ENCODE assay signal across 9 mouse cellular contexts in the genomic region with DNA sequence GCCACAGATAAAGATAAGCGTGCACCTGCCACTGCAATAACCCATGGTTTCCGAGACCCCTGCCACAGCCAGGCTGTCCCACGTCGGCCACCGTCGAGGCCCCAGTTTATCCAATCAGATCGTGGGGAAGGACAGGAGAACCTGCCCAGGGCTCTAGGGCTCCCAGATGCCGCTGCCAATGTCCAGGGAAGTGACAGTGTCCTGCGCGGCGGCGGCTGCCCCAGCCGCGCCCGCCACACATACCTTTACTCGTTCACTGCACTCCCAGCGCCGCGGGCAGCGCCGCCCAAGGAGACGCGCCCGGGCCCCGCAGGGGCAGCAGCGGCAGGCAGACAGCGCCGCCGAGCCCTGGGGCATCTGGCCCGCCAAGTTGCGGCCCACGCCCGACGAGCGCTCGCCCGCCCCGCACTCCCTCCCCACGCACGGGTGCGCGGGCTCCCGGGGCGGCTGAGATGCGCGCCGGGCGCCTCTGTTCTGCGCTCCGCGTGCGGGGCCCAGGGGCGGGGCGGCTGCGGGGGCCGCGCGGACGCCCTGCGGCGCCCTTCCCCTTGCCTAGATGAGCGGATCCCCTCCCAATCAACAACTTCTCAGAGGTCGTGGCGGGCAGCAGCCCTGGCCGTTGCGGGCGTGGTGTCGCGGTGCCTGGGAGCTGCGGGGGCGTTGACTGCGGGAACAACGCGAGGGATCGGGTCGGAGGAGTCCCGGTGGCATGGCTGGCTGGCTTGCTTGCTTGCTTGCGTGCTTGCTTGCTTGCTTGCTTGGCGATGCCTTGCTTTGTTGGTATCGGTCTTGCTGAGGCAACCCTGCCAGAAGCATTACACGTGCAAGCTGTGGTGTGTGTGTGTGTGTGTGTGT. TPM values are rescaled to one million over a fixed set of nuclear protein-coding genes. Genes with fewer than 3 reads are reported as not detected.
DNase-seq lines count a peak whose midpoint lies in the region; ATAC-seq and TF ChIP-seq lines count a peak whose summit lies in the region.
"Had no signal": no experiment of that assay in that cellular context is flagged by ENCODE, and none has a peak within 500 bp of the region (broad histone marks: within the 10 kb centered on the region; RNA-seq: fewer than 3 reads in every experiment).

A gene (minus strand): TSS at position 811 of the 855 bp plus-strand sequence.

- DNase-seq in forebrain, embryonic 14.5 days (ENCODE audit: low spot score): peak; percentile 82
- peak; percentile 35 to 40 for DNase-seq in heart, postnatal 10 days
- DNase-seq in layer of hippocampus, adult 2 months (ENCODE audit: low spot score in 2 of 2): peak; percentile 55 to 64
- DNase-seq in right cerebral cortex, adult 18-20 months: peak; percentile 72
- DNase-seq in c-Kit-positive CD71-positive TER-119-positive erythroid progenitor cells, embryonic 14.5 days (ENCODE audit: low spot score): no peak

- peak within 1 kb of the TSS; percentile 77 for H3K4me2 ChIP-seq in forebrain, embryonic 14.5 days (ENCODE audit: low read length)
- peak within 1 kb of the TSS; percentile 59 for H3K4me2 ChIP-seq in liver, embryonic 15.5 days

- H3ac ChIP-seq in C2C12 (ENCODE audit: control insufficient read depth, insufficient read length, low read depth): peak within 1 kb of the TSS; percentile 47

- H3K4me1 ChIP-seq in forebrain, embryonic 14.5 days (ENCODE audit: control insufficient read depth, insufficient read depth, low read length): 0 out of 2 replicates have a peak, but pooled peaks cover 5% of the 10 kb centered on the region
- H3K4me1 ChIP-seq in liver, embryonic 15.5 days (replicated peaks): no peaks in the 10 kb centered on the region

- no peaks in the 10 kb centered on the region for H3K79me2 ChIP-seq in C2C12 (ENCODE audit: control insufficient read depth, insufficient read depth)

- peak within 1 kb of the TSS; percentile 86 for H3K27ac ChIP-seq in forebrain, embryonic 14.5 days (ENCODE audit: low read depth, low read length)
- H3K27ac ChIP-seq in layer of hippocampus, adult 2 months: peak within 1 kb of the TSS; percentile 97
- no peak within 1 kb of the TSS for H3K27ac ChIP-seq in liver, embryonic 15.5 days (replicated peaks)

- no peaks in the 10 kb centered on the region for H3K36me3 ChIP-seq in C2C12 (ENCODE audit: control insufficient read depth, insufficient read depth)
- no peaks in the 10 kb centered on the region for H3K36me3 ChIP-seq in forebrain, embryonic 14.5 days (ENCODE audit: control insufficient read depth, insufficient read depth, low read length)
- no peaks in the 10 kb centered on the region for H3K36me3 ChIP-seq in liver, embryonic 15.5 days (replicated peaks)

- intact Hi-C loops in heart, postnatal 10 days (cut with DNase I): loop anchor here (5.0 to 10.0 kb wide), 3 partner anchors 183 to 1425 kb away; no protein-coding TSS in a partner anchor

- peak; percentile 21 for TF ChIP-seq CTCF in C2C12 (IDR thresholded peaks at IDR 0.05; ENCODE audit: control insufficient read depth, insufficient read depth, insufficient read length)
- TF ChIP-seq CTCF in layer of hippocampus, adult 2 months (conservative IDR thresholded peaks at IDR 0.05): no peak

- under 1% methylated on average over 78 of the region's 81 CpGs for WGBS in forebrain, embryonic 14.5 days
- under 1% methylated on average over 80 of the region's 81 CpGs for WGBS in liver, embryonic 15.5 days (ENCODE audit: insufficient replicate concordance)

- H3K27me3 ChIP-seq in C2C12 (ENCODE audit: control insufficient read depth, insufficient read depth, insufficient read length): no peaks in the 10 kb centered on the region
- no peaks in the 10 kb centered on the region for H3K27me3 ChIP-seq in forebrain, embryonic 14.5 days (replicated peaks; ENCODE audit: control insufficient read depth, insufficient read depth, low read length)
- H3K27me3 ChIP-seq in liver, embryonic 15.5 days: peaks cover 23% of the 10 kb centered on the region

- no peaks in the 10 kb centered on the region for H3K79me3 ChIP-seq in C2C12 (ENCODE audit: low read depth)

- H3K9ac ChIP-seq in forebrain, embryonic 14.5 days (ENCODE audit: low read length): peak within 1 kb of the TSS; percentile 95
- no peak within 1 kb of the TSS for H3K9ac ChIP-seq in liver, embryonic 15.5 days

- peak within 1 kb of the TSS; percentile 25 for H3K4me3 ChIP-seq in C2C12 (ENCODE audit: insufficient read depth, poor library complexity, severe bottlenecking)
- H3K4me3 ChIP-seq in forebrain, embryonic 14.5 days (ENCODE audit: low read depth, low read length): peak within 1 kb of the TSS; percentile 91
- peak within 1 kb of the TSS; percentile 80 for H3K4me3 ChIP-seq in layer of hippocampus, adult 2 months
- H3K4me3 ChIP-seq in liver, embryonic 15.5 days (replicated peaks): peak within 1 kb of the TSS; percentile 40

- ATAC-seq in cerebellum, adult (ENCODE audit: insufficient number of reproducible peaks, low FRiP score, low TSS enrichment): peak; percentile 60
- ATAC-seq in forebrain, embryonic 14.5 days: peak; percentile 87
- ATAC-seq in liver, embryonic 15.5 days (ENCODE audit: insufficient read depth): no peak

- no peaks in the 10 kb centered on the region for H3K9me3 ChIP-seq in forebrain, embryonic 14.5 days (replicated peaks; ENCODE audit: control insufficient read depth, low read length)
- no peaks in the 10 kb centered on the region for H3K9me3 ChIP-seq in liver, embryonic 15.5 days (replicated peaks)

TF ChIP-seq in C2C12, 6 proteins besides CTCF, POLR2A, EP300 and RAD21:
- TF ChIP-seq MYOD1 (IDR thresholded peaks at IDR 0.05; ENCODE audit: control insufficient read depth, insufficient read length, low read depth) (no peak), MAX (IDR thresholded peaks at IDR 0.05) (no peak), CEBPB (IDR thresholded peaks at IDR 0.05; ENCODE audit: low read depth) (no peak), USF1 (IDR thresholded peaks at IDR 0.05; ENCODE audit: low read depth) (no peak), FOSL1 (IDR thresholded peaks at IDR 0.05; ENCODE audit: insufficient read depth, low read length, poor library complexity, severe bottlenecking) (no peak), MYOG (IDR thresholded peaks at IDR 0.05; ENCODE audit: control insufficient read depth, extremely low read depth, insufficient read length) (no peak)

RNA-seq across cellular contexts. Expression of the gene that starts here (rescaled TPM):
- 0.16 TPM for polyA plus RNA-seq in C2C12 (2012; fragmentation: generic; extraction: Trizol)
- polyA plus RNA-seq in forebrain, embryonic 14.5 days (2014; fragmentation: Nextera tagmentation; extraction: Ambion mirVana): 12.3 and 13.1 TPM in 2 replicates
- total RNA-seq in heart, postnatal 10 days (2021): under 1 TPM; 0.17 to 0.69 TPM
- 10 to 100 TPM; 27.1 to 28.1 TPM for total RNA-seq in layer of hippocampus, adult 2 months (2021)
- 0.12 TPM in 1 of 2 replicates, not detected in the other for polyA plus RNA-seq in liver, embryonic 15.5 days (2015; fragmentation: Nextera tagmentation; extraction: Ambion mirVana)
- total RNA-seq: neutrophil, adult 5-6 weeks had no signal

Comparison
In these comparisons a context has a peak if more than half of its experiments do, and no peak if none do; other contexts are left out.
1. RNA of the gene that starts here (total RNA-seq): 27.1 to 28.1 TPM in layer of hippocampus, adult 2 months; 0.17 to 0.69 TPM in heart, postnatal 10 days; every median in the first group is over 10 times any median in the second.
2. RNA of the gene that starts here (polyA plus RNA-seq): 12.3 to 13.1 TPM in forebrain, embryonic 14.5 days; 0.16 TPM in C2C12 (single experiment) and 0.12 TPM in liver, embryonic 15.5 days; every median in the first group is over 10 times any median in the second.
3. Peak in DNase-seq in heart, postnatal 10 days; RNA of the gene not detected or under 1 TPM.
4. H3K4me3 ChIP-seq: peak in every context shown above with its lines; median percentile 91 in forebrain, embryonic 14.5 days; 80 in layer of hippocampus, adult 2 months; 40 in liver, embryonic 15.5 days; 25 in C2C12.